Mouse (Mus musculus) G1E (cell line): ENCODE data around the gene Lhfpl2.

ENCODE experiments used
- CTCF ChIP-seq: IDR thresholded peaks from 2 replicates; pipeline ENCODE4 v1.5.1; 2012; ENCODE audit warnings: low read depth, low read length, inconsistent platforms, mixed read lengths
- POLR2AphosphoS5 ChIP-seq: IDR thresholded peaks from 2 replicates; pipeline ENCODE4 v1.6.1; 2012; ENCODE audit warnings: low read depth, low read length, inconsistent platforms; ENCODE audit not compliant: insufficient replicate concordance

DNA sequence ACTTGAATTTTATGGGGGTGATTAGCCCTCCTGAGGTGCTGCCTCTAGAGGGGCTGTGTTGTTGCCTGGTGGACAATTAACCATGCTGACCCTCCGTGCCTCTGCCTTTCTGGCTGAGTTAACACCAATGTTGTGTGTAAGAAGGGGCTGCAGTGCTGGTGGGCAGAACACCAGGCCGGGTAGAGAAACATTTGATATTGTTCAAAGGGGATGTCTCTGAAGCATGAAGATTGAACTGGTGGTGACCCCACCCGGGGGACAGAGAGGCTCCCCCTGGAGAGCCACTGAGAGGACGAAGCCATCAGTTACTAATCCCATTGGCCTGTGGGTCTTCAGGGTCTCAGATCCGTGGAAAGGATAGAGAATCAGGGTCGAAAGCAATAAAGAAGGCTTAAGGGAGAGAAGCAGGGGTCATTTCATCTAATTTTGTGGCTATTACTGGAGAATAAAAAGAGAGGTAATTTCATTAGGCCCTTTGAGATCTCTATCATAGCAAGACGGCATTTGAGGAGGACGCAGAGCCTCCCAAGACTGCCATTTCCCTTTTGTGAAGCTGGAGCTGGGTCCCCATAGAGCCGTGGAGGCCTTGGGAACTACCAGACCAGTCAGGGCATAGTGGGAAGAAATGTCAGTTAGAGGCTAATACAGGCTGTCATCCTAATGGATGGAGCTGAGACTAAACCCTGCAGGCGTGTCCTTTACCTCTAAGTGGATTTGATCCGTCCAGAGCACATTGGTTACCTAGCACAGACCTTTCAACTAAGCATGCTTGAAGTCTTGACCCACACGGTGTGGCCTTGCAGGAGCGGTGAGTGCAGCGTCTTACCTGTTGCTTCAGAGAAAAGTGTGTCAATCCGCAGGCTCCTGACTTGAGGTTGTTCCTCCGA is 12.1 kb downstream of the Lhfpl2 start:
- TF ChIP-seq CTCF = no peak
- no peak for TF ChIP-seq POLR2AphosphoS5
